Mouse (Mus musculus): Measurements from ENCODE around the gene Glod4.

The Glod4 gene

GRCm38 (mm10) chr11:76144386-76144785 lies 99.1 kb downstream of the Glod4 start:
- DNase-seq: no peak

GRCm38 (mm10) chr11:76137996-76138395 lies 105.5 kb downstream of the Glod4 start:
- DNase-seq: no peak

DNA sequence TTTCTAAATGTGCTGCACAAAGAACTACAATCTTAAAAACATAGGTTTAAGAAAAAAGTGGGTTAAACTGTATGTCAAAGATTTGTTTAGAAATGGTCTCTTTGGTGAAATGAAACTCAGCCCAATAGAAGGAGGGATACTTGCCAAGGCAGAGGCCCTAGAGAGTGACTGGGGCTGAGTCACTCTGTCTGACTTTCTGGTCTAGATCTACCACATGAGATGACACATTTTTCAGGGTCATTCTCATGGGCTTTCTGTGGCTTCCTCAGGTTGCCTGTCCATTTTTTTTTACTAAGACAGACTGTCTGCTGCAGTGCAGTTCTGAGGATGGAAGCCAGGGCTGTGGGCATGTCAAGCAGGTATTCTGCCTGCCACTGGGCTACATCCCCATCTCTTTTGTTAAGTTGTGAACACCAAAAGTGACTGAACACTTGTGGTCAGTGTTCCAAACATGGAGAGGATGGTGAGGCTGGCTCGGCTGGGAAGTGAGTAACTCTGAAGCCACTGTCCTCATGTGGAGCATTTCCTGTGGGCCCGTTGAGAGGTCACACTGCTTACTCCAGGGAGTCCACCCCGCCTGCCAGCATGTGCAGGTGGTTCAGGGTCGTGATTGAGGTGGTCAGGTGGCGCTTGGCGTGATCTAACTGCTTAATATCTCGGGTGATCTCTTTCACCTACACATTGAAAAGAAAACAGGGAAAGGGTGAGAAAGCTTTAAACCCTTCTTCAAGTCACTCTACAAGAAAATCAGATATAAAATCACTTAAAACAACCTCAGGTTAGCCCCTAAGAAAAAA lies 107.7 kb downstream of the Glod4 start:
- no peak for DNase-seq

DNA sequence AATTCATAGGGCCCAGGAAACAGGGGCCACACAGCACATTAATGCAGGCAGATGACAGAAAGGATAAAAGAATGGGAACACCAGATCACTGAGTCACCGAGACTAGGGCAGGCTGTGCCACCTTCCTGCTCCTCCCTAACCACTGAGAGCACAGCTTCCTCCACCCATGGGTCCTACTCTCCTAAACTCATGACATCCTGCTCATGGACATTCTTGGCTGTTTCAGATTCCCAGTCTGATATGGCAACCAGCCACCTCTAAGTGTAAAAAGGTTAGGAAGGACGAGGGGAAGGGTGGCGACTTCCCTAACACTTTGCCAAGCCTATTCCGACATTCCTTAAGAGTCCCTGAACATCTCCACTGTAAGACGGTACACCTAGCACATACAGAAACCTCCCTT lies 112.7 kb downstream of the Glod4 start:
- DNase-seq: peak; percentile 93

- DNase-seq: no peak
Measured at GRCm38 (mm10) chr11:76125386-76125785, 118.1 kb downstream of the Glod4 start.

DNA sequence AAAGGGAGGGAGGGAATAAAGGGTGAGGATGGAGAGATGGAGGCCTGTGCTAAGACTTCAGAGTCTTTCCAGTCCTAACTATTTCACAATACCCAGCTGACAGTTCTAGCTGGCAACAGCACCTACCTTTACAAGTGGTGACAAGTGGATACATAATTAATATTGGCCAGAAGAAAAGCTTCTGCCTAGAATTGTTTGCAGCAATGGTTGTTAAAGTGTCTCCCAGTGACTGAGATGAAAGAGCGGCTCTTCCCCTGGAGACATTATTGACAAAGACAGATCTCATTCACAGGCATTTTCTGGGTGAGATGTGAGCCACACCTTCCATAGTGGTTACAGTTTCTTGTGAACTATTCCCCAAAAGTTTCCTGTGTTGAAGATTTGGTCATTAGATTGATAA lies 120.0 kb downstream of the Glod4 start:
- DNase-seq: no peak

GRCm38 (mm10) chr11:76122571-76122970 lies 121.0 kb downstream of the Glod4 start:
- no peak for DNase-seq

DNA sequence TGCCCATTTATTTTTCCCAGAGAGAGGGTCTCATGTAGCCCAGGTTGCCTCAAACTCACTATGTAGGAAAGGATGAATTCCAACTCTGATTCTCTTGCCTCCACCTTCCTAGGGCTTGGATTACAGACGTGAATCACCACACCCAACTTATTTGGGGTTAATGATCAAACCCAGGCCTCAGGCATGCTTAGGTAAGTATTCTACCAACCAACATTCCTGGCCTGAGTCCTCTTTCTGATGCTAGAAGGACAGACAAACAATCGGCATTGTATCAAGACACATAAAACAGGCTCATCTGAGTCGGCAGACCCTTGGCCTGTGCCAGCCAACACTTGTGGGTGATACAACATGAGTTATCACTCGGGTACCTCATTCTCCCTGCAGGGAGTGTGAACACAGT lies 122.4 kb downstream of the Glod4 start:
- no peak for DNase-seq

GRCm38 (mm10) chr11:76120407-76120901 lies 123.1 kb downstream of the Glod4 start:
- DNase-seq: peak; percentile 18

DNA sequence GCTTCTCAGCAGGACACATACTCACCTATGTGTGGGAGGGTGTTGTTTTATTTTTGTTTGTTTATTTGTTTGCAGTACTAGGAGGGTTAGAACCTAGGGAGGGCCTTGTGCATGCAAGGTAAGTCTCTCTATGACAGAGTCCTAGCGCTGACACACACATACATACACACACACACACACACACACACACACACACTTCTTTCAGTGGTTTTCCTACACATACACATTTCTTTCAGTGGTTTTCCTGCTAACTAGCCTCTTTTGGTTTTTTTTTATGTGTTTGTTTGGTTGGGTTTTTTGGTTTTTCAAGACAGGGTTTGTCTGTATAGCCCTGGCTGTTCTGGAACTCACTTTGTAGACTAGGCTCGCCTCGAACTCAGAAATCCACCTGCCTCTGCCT lies 133.1 kb downstream of the Glod4 start:
- no peak for DNase-seq

- DNase-seq: no peak
Measured at GRCm38 (mm10) chr11:76106551-76107496, 136.7 kb downstream of the Glod4 start.

DNA sequence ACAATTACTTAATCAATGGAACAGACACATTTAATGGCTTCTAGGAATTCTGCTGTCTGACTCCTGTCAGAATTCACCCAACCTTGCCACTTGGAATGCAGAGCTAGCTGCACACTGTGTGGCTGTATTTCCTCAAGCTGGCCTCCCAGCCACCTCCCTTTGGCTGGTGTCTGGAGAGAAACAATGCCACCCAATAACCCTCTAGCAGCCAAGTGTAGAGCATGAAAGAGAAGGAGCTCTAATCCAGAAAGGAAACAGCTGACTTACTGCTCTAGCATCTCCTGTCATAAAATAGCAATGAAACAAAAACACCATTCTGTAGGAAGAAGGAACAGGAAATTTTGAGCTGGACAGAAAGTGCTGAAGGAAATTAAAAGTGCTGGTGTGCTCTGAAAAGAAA lies 142.4 kb downstream of the Glod4 start:
- no peak for DNase-seq

- DNase-seq: no peak
Measured at GRCm38 (mm10) chr11:76099193-76099975, 144.1 kb downstream of the Glod4 start.

DNA sequence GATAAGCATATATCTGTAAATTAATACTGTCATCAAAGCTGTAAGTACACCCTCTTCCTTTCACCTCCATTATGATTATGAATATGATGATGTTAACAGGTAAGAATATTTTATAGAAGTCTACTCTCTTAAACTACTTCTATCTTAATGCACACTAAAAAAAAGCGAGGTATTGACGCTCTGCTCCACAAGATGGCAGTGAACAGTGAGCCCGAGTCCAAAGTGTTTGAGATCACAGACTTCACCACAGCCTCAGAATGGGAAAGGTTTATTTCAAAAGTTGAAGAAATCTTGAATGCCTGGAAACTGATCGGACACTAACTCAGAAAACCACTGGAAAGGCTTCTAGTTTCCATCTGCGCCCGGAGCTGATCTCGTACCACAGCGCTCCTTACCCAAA lies 149.9 kb downstream of the Glod4 start:
- DNase-seq: no peak

- DNase-seq: no peak
Measured at GRCm38 (mm10) chr11:76089776-76090175, 153.7 kb downstream of the Glod4 start.

- no peak for DNase-seq
Measured at GRCm38 (mm10) chr11:76088506-76088905, 155.0 kb downstream of the Glod4 start.

- peak; percentile 80 for DNase-seq
Measured at GRCm38 (mm10) chr11:76085898-76086591, 157.5 kb downstream of the Glod4 start.

GRCm38 (mm10) chr11:76084943-76085342 lies 158.6 kb downstream of the Glod4 start:
- no peak for DNase-seq

DNA sequence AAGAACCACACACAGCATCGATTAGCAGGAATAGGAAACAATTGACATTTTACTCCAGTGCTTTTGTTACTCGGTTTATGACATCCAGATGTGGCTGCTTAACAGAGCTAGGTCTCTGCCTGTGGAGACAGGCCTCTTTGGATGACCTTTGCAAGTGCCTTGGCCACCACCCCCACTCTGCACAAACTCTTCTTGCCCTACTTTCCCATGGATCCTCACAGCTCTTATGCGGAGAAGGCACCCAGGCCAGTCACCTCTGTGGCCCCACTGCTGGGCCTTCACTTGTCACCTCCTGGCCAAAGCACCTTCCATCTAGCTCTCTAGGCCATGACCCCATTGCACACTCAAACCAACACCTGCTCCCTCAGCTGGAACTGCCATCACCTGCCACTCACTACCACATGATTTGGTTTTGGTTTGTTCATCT lies 159.6 kb downstream of the Glod4 start:
- no peak for DNase-seq

DNA sequence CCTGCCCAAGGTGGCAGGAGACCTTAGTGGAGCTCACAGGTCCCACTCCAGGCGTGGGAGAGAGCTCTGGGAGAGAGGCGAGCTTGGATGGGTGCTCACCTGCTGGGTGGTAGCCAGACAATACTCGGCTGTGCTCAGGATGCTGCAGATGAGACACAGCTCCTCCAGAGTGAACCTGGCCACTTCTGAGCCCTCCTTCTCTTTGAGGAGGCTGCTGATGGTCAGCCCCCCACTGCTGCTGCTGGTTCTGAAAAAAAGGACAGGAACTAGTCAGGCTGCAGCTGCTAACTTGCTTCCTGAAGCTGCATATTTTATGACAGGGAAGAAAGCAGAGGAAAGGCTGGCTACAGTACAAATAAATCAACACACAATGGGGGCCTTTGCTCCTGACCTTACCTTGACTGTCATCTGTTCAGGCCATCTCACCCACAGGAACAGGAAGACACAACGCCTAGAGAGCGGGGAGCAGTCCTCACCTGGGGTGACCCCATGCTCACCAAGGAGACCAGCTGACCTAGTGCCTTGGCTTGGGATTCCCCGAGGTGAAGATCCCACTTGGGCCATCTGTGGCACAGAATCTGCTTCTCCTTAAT lies 162.4 kb downstream of the Glod4 start:
- DNase-seq: no peak

DNA sequence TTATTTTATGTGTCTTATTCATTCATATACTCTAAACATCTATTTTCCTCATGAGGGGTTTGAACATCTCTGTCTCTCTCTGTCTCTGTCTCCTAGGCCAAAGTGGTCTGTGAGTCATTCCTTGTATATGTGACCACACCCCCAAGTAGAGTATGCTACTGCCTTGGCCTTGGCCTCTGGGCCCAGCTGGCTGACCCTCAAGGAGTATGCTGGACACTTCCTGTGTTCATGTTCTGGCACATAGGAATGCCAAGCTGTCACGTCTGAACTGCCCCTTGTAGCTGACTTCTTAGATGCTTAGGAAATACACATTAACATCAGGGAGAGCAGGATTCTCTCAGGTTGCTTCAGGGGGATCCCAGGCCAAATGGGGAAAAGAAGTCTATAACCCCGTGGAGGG lies 163.2 kb downstream of the Glod4 start:
- peak; percentile 33 for DNase-seq

DNA sequence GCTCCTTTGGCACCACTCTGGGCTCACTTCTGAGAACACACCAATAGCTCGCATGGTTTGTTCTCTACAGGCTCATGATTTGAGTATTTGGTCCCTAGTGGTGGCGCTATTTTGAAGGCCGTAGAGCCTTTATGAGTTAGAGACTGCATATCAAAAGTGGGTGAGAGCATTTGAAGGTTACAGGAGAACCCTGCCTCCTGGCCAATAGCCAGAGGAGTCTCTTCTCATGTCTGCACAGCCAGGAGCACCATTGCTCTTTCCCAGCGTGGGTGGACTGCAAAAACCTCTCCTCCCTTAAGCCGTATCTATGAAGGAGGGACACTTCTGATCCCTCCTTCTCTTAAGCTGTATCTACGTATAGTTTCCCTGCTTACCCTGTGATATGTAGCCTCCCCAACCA lies 166.2 kb downstream of the Glod4 start:
- DNase-seq: no peak

All from lung, postnatal 36 days (tissue).